Mouse (Mus musculus) neural tube, embryonic 13.5 days (tissue): ENCODE measurements at regions not wholly inside any gene's neighbourhood (a gene's known extent, or its start where the extent isn't known, plus 50 kb on each side); places are given as distances from the start of the nearest gene placed in this dataset.

ENCODE experiments used
- ATAC-seq: fragments of 200-750 bp; cut with Nextera tagmentation; 2 replicates; pipeline ENCODE4 v1.8.0; 2017; ENCODE audit warnings: low read depth, mild to moderate bottlenecking, moderate TSS enrichment, moderate library complexity
- H3K27ac ChIP-seq: fragments of 300-500 bp; sonication (generic); replicated peaks from 2 replicates; pipeline ENCODE4 v1.5.1; 2015; ENCODE audit warnings: moderate library complexity, mild to moderate bottlenecking, inconsistent platforms
- H3K27me3 ChIP-seq: fragments of 300-500 bp; sonication (generic); 2 replicates; pipeline ENCODE4 v1.6.1; 2015; ENCODE audit warnings: mild to moderate bottlenecking, inconsistent platforms
- H3K36me3 ChIP-seq: fragments of 300-500 bp; sonication (generic); 2 replicates; pipeline ENCODE4 v1.6.1; 2015; ENCODE audit warnings: mild to moderate bottlenecking, inconsistent platforms
- H3K4me1 ChIP-seq: fragments of 300-500 bp; sonication (generic); replicated peaks from 2 replicates; pipeline ENCODE4 v1.6.1; 2015; ENCODE audit warnings: inconsistent platforms
- H3K4me2 ChIP-seq: fragments of 300-500 bp; sonication (generic); 2 replicates; pipeline ENCODE4 v1.6.1; 2015; ENCODE audit warnings: inconsistent platforms, mild to moderate bottlenecking, moderate library complexity
- H3K4me3 ChIP-seq: fragments of 300-500 bp; sonication (generic); 2 replicates; pipeline ENCODE4 v1.5.1; 2015; ENCODE audit warnings: mild to moderate bottlenecking, inconsistent platforms
- H3K9ac ChIP-seq: fragments of 300-500 bp; sonication (generic); 2 replicates; pipeline ENCODE4 v1.6.1; 2015; ENCODE audit warnings: moderate library complexity, mild to moderate bottlenecking, inconsistent platforms
- H3K9me3 ChIP-seq: fragments of 300-500 bp; sonication (generic); 2 replicates; pipeline ENCODE4 v1.6.1; 2016; ENCODE audit warnings: inconsistent platforms
- WGBS: fragments of 180-500 bp; shearing (Covaris S2); methylation state at CpG from one replicate; pipeline ENCODE4 v1.1.7; 2015; 5-methylcytosine and 5-hydroxymethylcytosine counted together

- H3K27ac ChIP-seq: no peak overlapping the region
- H3K9me3 ChIP-seq: no peaks in the 10 kb centered on the region
- H3K4me3 ChIP-seq: no peak overlapping the region
- 83% methylated on average over 1 of the region's 1 CpGs for WGBS
- H3K9ac ChIP-seq: no peak overlapping the region
- ATAC-seq: 0 out of 2 replicates have a peak, but pooled peaks have one; percentile 36
- H3K27me3 ChIP-seq: no peaks in the 10 kb centered on the region
- H3K36me3 ChIP-seq: no peaks in the 10 kb centered on the region
- no peak overlapping the region for H3K4me2 ChIP-seq
- H3K4me1 ChIP-seq: no peaks in the 10 kb centered on the region
Measured at GRCm38 (mm10) chr6:9999457-9999856, 1051.2 kb downstream of the Nxph1 start.
